Mouse (Mus musculus): ENCODE measurements around the gene Crim1.

The Crim1 gene

DNA sequence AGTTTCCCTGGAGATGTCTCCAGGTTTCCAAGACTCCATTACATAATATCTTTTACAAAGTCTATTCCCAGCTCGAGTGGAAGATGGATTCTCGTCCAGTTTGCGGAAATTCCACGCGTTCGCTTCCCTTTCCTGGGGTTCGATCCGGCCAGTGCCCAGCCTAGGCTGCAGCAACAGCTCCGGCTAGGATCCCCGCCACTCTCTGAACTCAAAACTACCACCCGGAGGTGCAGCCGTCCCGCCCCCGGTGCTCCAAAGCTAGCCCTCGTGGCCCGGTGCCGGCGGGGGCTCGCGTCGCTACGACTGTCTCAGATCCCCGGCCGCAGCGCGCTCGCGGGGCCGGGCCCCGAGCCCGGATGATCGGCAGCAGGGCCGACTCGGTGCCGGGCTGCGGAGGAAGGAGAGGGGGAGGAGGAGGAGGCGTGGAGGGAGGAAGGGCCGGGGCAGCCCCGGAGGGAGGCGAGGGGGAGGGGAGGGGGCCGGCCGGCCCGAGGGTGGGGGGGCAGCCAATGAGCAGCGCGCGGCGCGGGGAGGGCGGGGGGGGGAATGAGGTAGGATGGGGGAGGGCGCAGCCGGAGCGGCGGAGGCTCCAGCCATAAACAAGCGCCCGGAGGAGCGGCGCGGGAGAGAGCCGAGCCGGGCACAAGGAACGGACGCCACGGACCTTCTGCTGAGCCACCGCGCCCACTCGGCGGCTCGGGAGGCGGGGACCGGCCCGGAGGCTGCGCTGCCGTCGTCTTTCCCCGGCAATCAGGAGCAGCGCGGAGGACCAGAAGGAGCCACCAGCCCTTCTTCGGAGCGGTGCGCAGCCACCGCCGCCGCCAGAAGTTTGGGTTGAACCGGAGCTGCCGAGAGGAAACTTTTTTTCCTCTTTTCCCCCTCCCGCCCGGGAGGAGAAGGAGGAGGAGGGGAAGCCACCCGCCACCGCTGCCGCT lies at the start of gene Crim1:
Gene Crim1 (plus strand): TSS at position 623 of the 935 bp plus-strand sequence.
- peak; percentile 89 to 95 for DNase-seq (ENCODE audit: inconsistent age in 2 of 2, low spot score in 1 of 2)

DNA sequence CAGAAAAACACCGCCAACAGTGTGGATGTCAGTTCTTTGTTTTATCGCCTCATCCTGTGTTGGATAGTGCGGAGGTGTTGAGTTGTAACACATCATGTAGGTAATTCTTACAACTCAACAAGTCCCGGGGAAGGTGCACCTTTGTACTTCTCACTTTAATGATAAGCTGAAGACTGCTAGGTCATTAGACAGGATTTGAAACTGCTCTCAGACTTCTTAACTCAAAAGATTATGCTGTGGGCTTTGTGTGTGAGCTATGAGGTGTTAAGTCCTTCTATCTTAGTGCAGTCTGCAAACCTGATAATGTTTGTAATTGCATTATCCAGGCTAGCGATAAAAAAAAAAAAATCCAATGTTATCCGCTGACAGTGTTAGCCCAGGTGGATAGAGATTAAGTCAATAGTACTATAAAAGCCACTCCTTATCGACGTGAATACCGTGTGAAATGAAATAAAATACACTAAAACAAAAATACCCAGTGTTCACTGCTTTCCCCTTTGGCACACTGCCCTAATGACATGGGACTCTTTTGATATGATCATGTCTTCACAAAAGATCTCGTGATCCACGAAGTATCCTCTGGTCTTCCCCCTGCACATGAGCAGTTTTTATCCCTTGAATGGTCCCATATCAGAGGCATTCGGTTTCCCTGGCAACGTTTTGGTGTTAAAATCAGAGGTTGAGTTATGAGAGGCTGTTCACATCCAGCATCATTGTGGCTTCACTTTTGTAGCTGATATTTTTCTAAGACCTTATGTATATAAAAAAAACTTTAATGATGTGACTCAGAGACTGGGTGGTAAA lies 48.4 kb upstream of the Crim1 start:
- no peak for DNase-seq (ENCODE audit: inconsistent age in 2 of 2, low spot score in 1 of 2)

DNA sequence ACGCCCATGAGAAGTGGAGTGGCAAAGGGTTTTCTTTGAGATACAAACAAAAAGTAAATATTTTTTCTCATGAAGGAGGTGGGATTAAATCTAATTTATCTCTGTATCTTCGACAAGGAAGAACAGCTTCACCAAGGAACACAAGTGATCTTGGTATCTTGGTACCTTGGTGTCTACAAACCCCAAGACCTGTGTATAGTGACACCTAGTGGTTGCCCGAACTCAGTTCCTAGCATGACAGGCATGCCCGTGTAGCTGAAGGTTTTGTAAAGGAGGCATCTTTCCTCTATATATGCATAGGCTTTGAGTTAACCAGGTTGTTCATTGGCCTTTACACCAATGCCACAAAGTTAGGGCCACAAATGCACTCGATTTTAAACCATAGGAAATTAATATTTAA lies 36.8 kb upstream of the Crim1 start:
- DNase-seq (ENCODE audit: inconsistent age in 2 of 2, low spot score in 1 of 2): peak; percentile 33 to 80

DNA sequence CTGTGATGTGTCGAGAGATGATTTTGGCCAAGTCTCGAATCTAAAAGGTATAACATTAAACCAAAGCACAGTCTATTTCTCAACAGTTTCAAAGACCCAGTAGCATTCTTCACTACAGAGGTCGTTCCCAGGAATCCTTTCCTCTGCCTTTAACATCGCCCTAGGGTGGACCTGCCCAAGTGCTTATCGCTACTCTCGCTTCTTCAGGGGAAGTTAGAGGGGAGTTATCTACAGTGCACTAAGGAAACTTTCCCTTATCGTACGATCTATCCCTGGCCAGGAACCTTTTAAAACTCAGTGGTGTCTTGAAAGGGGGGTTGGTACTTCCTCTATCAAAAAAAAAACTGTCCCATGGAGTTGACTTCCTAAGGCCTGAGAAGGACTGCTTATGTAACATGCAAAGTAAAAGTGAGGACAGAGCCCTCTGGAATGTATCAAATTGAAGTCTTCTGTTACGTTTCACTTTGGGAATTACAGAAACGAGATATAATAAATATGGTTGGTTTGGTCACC lies 36.3 kb upstream of the Crim1 start:
- DNase-seq (ENCODE audit: inconsistent age in 2 of 2, low spot score in 1 of 2): no peak

DNA sequence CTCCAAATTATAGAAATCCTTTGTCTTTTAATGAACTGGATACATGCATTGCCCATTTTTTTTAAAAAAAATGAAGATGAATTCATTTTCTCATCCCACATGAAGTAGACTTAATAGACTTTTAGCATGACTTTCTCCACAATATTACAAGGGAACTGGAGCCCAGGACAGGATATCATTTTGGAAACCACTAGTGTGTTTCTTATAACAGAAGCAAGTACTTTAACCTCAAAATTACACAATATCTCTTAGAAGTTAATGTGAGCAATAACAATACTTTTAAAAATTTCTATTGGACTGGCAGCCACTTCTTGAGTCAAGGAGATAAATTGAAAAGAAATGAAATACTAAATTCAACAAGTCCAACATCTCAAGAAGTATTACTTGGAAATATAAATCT lies 34.2 kb upstream of the Crim1 start:
- DNase-seq (ENCODE audit: inconsistent age in 2 of 2, low spot score in 1 of 2): no peak

DNA sequence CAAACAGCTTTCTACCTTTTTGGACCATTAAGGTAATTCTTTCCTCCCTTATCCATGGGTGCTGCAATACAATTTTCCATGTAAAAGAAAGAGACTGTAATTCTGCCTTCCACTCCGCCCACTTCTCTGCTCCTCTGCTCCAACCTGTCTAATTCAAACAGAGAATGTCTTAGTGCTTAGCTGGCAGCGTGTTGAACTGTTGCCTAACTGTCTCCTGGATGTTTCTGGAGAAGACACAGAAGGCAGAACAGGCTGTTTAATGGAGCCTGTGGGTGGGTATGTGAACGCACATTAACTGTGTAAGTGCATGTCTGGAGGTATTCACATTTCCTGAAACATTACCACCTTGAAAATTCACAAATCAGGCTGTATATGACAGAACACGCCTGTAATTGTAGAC lies 33.5 kb upstream of the Crim1 start:
- no peak for DNase-seq (ENCODE audit: inconsistent age in 2 of 2, low spot score in 1 of 2)

DNA sequence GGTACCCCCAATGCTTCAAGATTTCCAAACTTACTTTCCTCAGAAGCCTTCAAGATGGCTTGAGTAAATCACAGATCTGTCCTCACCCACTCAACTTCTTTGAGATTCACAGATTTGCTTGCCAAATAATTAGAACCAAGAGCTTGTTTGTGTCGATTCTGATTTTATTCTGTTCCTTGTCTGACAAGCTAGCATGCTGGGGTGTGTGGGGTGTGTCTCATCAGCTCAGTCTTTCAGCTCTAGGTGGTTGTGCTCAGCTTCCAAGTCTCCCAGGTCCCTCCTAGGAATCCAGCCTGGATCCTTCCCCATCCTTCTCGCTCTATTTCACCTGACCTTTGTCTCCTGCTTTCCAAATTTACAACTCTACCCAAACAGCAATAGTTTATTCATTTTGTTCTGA lies 27.7 kb upstream of the Crim1 start:
- DNase-seq (ENCODE audit: inconsistent age in 2 of 2, low spot score in 1 of 2): no peak

DNA sequence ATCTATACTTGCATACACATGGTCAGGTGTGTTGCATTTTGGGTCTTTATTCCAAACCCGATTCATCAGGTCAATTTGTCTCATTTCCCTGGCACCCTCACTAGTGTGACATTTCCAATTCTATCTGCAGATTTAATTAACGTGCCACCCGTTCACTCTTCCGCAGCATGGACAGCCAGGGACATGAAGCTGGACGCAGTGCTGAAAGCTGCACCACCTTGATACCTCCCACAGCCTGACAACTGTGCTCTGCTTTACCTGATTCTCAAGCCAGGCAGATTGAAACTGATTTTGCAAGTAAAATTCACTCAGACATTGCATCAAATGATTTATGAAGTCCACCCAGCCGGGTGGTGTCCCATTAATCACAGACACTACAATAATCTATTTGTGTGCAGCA lies 19.3 kb upstream of the Crim1 start:
- no peak for DNase-seq (ENCODE audit: inconsistent age in 2 of 2, low spot score in 1 of 2)

DNA sequence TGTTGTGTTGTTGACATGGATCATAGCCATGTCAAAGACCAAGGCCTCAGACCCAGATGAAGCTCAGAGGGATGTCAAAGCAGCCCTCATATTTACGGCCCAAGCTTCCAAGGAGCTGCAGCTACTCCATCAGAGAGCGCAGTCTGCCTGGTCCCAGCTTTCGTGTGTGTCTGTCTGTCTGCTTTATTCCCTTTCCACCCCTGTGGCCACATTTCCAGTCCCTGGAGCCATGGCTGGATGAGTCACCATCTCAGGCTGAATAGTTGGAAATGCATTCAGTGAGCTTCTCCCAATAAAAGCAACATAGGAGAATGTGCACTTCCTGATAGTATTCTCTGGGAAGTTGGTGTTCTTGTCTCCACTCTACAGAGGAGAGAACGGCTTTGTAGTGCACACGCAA lies 3.9 kb upstream of the Crim1 start:
- DNase-seq (ENCODE audit: inconsistent age in 2 of 2, low spot score in 1 of 2): no peak

DNA sequence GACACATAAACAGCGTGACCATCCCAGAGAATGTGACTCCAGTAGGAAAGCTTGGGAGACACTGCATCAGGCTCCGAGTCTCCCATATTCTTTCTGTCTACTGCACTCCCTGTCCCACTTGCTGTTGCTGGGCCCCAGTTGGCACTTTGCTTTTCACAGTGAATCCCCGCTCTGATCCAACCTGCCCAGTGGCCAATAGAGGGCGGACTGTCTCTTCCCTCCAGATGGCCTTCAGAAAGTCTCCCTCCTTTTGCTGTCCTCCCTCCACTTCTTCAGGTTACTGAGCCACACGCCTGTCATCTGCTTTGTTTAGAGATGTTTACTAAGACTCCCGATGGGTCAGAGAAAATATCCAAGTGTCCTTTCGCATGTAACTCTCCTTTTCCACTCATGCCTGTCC lies 2.9 kb upstream of the Crim1 start:
- DNase-seq (ENCODE audit: inconsistent age in 2 of 2, low spot score in 1 of 2): peak; percentile 70 to 88

DNA sequence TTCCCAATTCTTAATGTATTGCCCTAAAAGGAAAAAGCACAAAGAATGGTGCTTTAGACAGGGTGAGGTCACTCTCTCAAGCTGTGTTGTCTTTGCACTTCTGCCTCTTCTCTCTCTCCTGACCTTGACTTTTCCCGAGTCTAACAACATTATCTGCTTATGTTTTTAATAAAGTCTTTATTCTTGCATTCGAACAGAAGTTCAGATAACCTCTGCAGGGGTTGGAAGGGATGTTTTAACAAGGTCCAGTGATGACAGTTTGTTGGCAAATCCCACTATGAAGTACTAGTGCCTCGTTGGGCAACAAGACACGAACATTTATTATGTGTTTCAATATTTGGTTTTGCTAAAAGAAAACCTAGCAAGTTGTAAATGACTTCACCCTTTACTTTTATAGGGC lies 1.9 kb upstream of the Crim1 start:
- peak in 1 of 2 experiments; percentile 67 for DNase-seq (ENCODE audit: inconsistent age in 2 of 2, low spot score in 1 of 2)

DNA sequence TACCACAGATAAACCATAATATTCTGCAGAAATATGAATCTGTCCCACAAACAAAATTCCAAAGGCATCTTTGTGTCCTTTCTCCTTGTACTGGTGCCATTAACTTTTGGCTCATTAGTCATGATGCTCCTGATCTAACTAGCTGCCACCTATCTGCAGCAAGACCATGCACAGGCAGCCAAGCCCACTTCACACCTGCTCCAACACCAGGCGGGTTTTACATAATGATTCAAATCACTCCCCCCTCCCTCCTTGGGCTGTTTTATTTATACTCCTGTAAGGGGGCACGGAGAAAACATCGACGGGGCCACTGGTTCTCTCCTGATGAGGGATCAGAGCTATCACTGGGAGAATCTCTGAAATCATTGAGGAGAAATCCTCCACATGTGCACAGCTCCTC lies 1.2 kb upstream of the Crim1 start:
- DNase-seq (ENCODE audit: inconsistent age in 2 of 2, low spot score in 1 of 2): peak in 1 of 2 experiments; percentile 42

DNA sequence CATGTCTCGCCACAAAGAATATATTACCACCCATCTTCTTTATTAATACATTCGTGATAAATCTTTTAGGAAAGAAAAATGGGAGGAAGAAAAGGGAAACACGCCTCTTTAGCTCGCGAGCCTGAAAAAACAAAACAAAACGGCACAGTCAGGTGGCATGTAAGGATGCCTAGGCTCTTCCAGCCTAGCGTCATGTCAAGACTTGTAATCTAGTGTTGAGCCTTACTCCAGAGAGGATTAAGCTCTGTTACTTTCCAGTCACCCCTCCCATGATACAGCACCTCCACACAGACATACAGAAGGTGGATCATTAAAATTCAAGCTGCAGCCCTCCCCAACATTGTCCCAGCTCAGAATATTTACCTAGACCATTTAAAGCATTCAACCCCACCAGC lies 820 bp upstream of the Crim1 start:
- no peak for DNase-seq (ENCODE audit: inconsistent age in 2 of 2, low spot score in 1 of 2)

DNA sequence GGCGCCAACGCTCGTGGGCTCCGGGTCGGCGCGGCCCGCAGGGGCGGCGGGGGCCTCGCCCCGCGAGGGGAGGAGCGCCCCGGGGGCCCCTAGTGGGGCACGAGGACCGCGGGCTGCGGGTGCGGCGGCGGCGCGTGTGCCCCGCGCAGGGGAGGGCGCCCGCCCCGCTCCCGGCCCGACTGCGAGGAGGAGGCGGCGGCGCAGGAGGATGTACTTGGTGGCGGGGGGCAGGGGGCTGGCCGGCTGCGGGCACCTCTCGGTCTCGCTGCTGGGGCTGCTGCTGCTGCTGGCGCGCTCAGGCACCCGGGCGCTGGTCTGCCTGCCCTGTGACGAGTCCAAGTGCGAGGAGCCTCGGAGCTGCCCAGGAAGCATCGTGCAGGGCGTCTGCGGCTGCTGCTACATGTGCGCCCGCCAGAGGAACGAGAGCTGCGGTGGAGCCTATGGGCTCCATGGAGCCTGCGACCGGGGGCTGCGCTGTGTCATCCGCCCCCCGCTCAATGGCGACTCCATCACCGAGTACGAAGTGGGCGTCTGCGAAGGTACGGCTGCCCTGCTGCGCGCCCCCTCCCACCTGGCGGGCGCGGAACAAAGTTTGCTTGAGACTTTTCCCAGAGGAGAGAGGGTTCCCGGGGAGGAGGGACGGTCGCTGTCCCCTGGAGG lies 643 bp downstream of the Crim1 start:
- peak; percentile 67 to 86 for DNase-seq (ENCODE audit: inconsistent age in 2 of 2, low spot score in 1 of 2)

DNA sequence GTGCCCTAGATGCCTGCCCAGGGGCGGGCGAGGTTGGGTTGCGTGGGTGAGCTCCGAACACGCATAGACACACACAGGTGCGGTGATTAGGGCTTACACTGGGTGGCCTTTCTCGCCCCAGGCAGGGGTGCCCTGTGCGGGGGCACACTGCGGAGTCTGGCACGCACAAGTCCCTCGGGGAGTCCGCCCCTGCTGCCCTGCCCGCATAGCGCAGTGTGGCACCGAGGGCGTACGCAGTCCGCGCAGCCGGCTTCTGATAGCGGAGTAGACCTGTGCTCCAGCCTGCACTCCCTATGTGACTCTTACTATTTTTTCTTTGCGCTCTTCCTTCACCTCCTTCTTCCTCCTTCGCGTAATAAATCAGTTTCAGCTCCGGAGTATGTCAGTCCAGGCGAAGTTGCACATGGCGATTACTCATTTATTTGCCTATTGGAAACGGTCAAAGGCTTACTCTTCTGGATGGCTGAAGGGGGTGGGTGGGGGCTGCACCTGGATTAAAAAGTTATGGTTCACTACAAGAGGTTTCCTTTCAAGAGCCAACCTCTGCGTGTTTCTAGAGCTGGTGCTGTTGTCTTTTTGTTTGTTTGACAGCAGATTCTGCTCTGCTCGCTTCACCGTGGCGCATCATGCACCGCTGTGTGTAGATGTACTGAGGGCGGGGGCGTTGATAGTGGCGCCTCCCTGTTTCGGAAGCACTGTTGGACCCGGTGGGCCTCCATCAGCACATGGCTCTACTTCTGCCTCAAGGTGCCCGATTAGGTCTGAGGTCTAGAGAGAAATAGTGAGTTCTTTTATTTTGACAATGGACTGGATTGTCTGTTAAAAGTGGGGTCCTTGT lies 1.4 kb downstream of the Crim1 start:
- DNase-seq (ENCODE audit: inconsistent age in 2 of 2, low spot score in 1 of 2): peak; percentile 54 to 81

DNA sequence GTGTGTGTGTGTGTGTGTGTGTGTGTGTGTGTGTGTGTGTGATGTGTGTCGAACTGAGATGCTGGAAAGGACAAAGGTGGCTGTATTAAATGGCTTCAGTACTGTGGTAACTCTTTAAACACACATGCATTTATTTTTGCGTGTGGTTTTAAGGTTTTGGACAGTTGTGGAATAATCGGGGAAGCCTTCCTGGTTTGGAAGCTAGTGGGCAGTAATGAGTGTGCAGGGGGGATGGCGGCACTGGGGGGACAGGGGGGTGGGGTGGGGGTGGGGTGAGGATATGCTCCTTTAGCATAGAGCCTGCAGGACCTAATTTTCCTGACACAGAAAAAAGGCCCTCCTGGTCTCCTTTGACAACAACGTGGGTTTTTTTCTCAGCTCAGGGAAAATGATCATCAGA lies 2.2 kb downstream of the Crim1 start:
- no peak for DNase-seq (ENCODE audit: inconsistent age in 2 of 2, low spot score in 1 of 2)

DNA sequence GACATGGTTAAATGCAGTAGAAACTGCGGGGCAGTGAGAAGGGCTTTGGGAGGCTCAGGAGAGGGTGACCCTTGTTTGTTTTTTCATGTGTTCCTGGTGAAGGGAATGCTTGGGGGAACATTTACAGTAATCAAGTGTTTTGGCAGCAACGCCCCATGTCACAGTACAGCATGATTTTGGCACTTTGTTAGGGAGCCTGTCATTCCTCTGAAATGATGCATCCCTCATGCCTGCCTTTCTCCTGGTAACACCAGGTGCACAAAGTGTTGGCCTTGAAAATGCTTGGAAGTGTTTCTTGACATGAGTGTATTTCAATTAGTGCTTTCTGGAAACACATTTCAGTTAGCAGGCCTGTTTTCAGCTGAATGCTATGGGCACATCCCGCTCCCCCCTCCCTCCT lies 2.7 kb downstream of the Crim1 start:
- no peak for DNase-seq (ENCODE audit: inconsistent age in 2 of 2, low spot score in 1 of 2)

DNA sequence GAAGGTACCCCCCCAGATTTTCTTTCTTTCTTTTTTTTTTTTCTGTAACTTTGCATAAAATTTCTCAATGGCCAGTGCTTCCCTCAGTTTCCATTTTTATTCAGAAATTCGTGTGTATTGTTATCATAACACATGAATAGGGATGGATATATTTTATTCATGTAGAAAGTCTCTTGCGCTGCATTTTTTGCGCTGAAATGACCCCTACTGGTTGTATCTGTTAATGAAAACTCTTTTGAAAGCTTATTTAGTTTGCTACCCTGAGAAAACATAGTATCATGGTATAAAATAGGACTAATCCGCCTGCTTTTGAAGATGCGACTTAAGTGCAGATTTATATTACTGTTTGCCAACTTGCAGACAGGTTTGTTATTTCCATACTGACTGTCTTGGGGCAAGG lies 3.4 kb downstream of the Crim1 start:
- peak in 1 of 2 experiments; percentile 30 for DNase-seq (ENCODE audit: inconsistent age in 2 of 2, low spot score in 1 of 2)

DNA sequence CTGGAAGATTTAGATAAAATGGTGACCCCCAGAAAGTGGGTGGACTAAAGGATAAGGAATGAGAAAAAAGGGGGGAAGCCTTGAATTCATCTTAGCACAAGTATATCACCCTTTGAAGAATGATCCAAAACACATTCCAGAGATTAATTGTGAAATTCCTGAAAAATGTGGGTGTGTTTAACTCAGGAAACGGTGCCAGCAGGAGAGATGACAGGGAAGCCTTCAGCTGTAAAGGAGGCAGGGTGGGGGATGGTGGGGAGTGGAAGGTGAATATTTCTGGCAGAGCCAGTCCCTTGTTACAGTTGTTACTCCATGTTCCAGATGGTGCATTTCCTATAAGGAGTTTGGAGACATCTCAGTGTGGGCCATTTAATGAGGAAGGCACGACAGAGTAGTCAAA lies 6.4 kb downstream of the Crim1 start:
- peak in 1 of 2 experiments; percentile 64 for DNase-seq (ENCODE audit: inconsistent age in 2 of 2, low spot score in 1 of 2)

DNA sequence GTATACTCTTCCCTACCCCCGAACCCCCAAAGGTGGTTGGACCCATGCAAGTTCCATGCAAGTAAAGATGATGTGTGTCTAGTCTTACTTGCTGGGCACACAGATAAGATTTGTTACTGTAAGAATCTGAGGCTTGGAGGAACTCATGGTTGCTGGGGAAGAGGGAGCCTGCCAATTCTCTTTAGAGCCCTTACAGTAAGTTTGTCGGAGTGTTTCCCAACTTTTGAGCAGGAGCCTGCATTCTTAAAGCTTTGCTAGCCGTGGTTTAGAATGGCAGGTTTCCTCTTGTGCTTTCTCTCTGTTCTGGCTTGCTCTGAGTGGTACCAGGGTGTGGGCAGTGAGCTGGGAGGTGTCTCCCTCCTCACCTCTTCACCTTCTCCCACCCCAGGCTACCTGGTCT lies 7.2 kb downstream of the Crim1 start:
- DNase-seq (ENCODE audit: inconsistent age in 2 of 2, low spot score in 1 of 2): peak in 1 of 2 experiments; percentile 18

Measured in adrenal gland, adult (tissue).